Mouse (Mus musculus): Measurements from ENCODE around the gene Ydjc. TPM values are rescaled to one million over a fixed set of nuclear protein-coding genes. Genes with fewer than 3 reads are reported as not detected.
"Not testable (repeated sequence)": the region's sequence is repeated elsewhere in the genome, so short reads cannot be mapped to it uniquely, and the experiment has no call there.

The Ydjc gene
- polyA plus RNA-seq, 1 experiment from 2014 or later = 8.9 TPM

GRCm38 (mm10) chr16:17165478-17165877, 21.1 kb downstream of the Ydjc start:
- WGBS = 91% methylated on average over 1 of the region's 1 CpGs
- not testable (repeated sequence) for H3K27ac ChIP-seq; ATAC-seq (ENCODE audit: insufficient number of reproducible peaks, insufficient read depth, low FRiP score, low TSS enrichment); H3K9ac ChIP-seq; H3K27me3 ChIP-seq; H3K4me1 ChIP-seq; H3K9me3 ChIP-seq; H3K4me2 ChIP-seq (replicated peaks); H3K4me3 ChIP-seq
- H3K36me3 ChIP-seq = peaks cover 42% of the 10 kb centered on the region

GRCm38 (mm10) chr16:17167179-17167578, 22.8 kb downstream of the Ydjc start:
- H3K4me2 ChIP-seq (replicated peaks) = no peak overlapping the region
- H3K27ac ChIP-seq = no peak overlapping the region
- H3K4me3 ChIP-seq = no peak overlapping the region
- H3K9ac ChIP-seq = no peak overlapping the region
- no peaks in the 10 kb centered on the region for H3K27me3 ChIP-seq
- H3K4me1 ChIP-seq = no peaks in the 10 kb centered on the region
- H3K36me3 ChIP-seq = peaks cover 47% of the 10 kb centered on the region
- ATAC-seq (ENCODE audit: insufficient number of reproducible peaks, insufficient read depth, low FRiP score, low TSS enrichment) = no peak
- H3K9me3 ChIP-seq = no peaks in the 10 kb centered on the region

DNA sequence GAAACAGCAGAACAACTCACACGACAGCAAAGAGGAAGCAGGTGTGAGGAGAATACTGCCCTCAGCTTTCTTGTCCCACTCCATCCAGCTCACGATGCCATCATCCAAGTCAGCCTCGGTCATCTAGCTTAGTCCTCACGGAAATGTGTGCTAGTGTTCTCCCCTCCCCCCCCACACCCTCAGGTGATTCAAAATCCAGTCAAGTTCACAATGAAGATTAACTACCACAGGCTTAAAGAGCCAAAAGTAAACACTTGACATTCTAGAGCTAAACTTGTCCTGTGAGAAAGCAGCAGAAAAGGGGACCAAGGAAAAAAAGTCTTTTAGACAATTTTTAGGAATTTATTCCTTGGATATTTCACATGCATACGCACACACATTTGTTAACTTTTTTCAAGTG, 23.6 kb downstream of the Ydjc start:
- H3K27me3 ChIP-seq = no peaks in the 10 kb centered on the region
- H3K9ac ChIP-seq = no peak overlapping the region
- H3K9me3 ChIP-seq = no peaks in the 10 kb centered on the region
- H3K4me2 ChIP-seq (replicated peaks) = no peak overlapping the region
- no peak overlapping the region for H3K4me3 ChIP-seq
- no peaks in the 10 kb centered on the region for H3K4me1 ChIP-seq
- WGBS = 86% methylated on average over 5 of the region's 5 CpGs
- no peak for ATAC-seq (ENCODE audit: insufficient number of reproducible peaks, insufficient read depth, low FRiP score, low TSS enrichment)
- peaks cover 53% of the 10 kb centered on the region for H3K36me3 ChIP-seq
- H3K27ac ChIP-seq = no peak overlapping the region

DNA sequence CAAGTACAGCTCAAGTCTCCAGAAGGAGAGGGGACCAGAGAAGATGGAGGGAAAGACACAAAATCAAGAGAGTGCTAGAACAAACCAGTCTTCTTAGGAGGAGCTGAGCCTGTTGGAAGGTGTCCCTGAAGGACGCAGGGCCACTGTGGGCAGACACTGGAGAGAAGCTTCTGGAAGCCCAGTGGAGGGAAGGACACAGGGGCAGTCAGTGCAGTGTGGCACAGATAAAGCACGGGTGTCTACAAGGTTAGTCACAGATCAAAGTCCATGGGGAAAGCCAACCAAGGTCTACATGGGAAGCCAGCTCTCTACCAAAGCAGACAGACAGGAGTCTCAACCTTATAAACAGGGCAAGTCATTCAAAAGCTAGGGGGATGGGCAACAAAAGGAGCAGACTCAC, 31.3 kb downstream of the Ydjc start:
- H3K9me3 ChIP-seq = no peaks in the 10 kb centered on the region
- WGBS = 87% methylated on average over 2 of the region's 2 CpGs

GRCm38 (mm10) chr16:17177623-17178170, 33.3 kb downstream of the Ydjc start:
- H3K4me2 ChIP-seq (replicated peaks) = no peak overlapping the region

More for the DNA sequence above, 31.3 kb downstream of the Ydjc start:
- Histone ChIP-seq H3K27ac (no peak overlapping the region), H3K4me1 (no peaks in the 10 kb centered on the region), H3K4me3 (no peak overlapping the region), H3K9ac (no peak overlapping the region), H3K27me3 (no peaks in the 10 kb centered on the region), H3K36me3 (peaks cover 35% of the 10 kb centered on the region), H3K4me2 (replicated peaks) (no peak overlapping the region)
- no peak for ATAC-seq (ENCODE audit: insufficient number of reproducible peaks, insufficient read depth, low FRiP score, low TSS enrichment)

DNA sequence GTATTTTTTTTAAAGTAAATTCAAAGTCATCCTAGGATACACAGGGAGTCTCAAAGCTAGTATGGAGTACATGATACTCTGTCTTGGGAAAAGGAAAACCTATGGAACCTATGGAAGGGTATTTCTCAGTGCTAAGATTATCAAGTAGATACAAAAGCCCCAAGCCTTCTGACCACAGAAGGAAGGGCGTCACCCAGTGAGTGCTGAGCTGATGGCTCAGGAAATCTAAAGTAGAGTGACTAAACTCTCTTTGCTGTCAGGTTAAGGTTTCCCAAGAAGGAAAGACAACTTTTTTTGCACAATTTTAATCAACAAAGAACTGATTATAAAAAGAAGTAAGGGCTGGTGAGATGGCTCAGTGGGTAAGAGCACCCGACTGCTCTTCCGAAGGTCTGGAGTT, 35.3 kb downstream of the Ydjc start:
- Histone ChIP-seq H3K27ac (no peak overlapping the region), H3K27me3 (no peaks in the 10 kb centered on the region), H3K4me3 (no peak overlapping the region), H3K9me3 (no peaks in the 10 kb centered on the region), H3K9ac (no peak overlapping the region), H3K4me2 (replicated peaks) (no peak overlapping the region), H3K4me1 (no peaks in the 10 kb centered on the region), H3K36me3 (peaks cover 12% of the 10 kb centered on the region)
- 90% methylated on average over 3 of the region's 3 CpGs for WGBS
- ATAC-seq (ENCODE audit: insufficient number of reproducible peaks, insufficient read depth, low FRiP score, low TSS enrichment) = no peak

More at GRCm38 (mm10) chr16:17177623-17178170, 33.3 kb downstream of the Ydjc start:
- Histone ChIP-seq H3K36me3 (peaks cover 21% of the 10 kb centered on the region), H3K27me3 (no peaks in the 10 kb centered on the region), H3K4me3 (no peak overlapping the region), H3K4me1 (no peaks in the 10 kb centered on the region), H3K9me3 (no peaks in the 10 kb centered on the region), H3K27ac (no peak overlapping the region), H3K9ac (no peak overlapping the region)
- no peak for ATAC-seq (ENCODE audit: insufficient number of reproducible peaks, insufficient read depth, low FRiP score, low TSS enrichment)
- 100% methylated on average over 1 of the region's 1 CpGs for WGBS

GRCm38 (mm10) chr16:17181382-17181781, 37.0 kb downstream of the Ydjc start:
- H3K4me1 ChIP-seq = no peaks in the 10 kb centered on the region
- no peak overlapping the region for H3K4me3 ChIP-seq
- no peak overlapping the region for H3K9ac ChIP-seq
- no peaks in the 10 kb centered on the region for H3K27me3 ChIP-seq
- WGBS = 88% methylated on average over 4 of the region's 4 CpGs
- no peaks in the 10 kb centered on the region for H3K9me3 ChIP-seq
- peaks cover 18% of the 10 kb centered on the region for H3K36me3 ChIP-seq
- ATAC-seq (ENCODE audit: insufficient number of reproducible peaks, insufficient read depth, low FRiP score, low TSS enrichment) = no peak
- no peak overlapping the region for H3K27ac ChIP-seq
- no peak overlapping the region for H3K4me2 ChIP-seq (replicated peaks)

DNA sequence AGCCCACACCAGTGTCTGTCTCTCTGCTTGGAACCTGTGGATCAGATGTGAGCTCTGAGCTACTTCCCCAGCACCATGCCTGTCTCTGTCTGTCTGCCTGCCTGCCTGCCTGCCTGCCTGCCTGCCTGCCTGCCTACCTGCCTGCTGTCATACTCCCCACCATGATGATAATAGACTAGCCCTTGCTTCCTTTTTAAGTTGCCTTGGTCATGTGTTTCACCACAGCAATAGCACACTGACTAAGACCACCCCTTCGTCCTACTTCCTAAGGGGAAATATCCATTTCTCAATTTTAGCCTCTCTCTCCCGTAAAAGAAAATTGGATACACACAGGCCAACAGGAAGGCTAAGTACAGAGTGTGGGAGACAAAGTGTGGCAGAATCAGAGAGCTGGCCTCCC, 37.7 kb downstream of the Ydjc start:
- H3K4me2 ChIP-seq (replicated peaks) = no peak overlapping the region
- WGBS = 76% methylated on average over 2 of the region's 2 CpGs
- H3K9me3 ChIP-seq = no peaks in the 10 kb centered on the region
- H3K27me3 ChIP-seq = no peaks in the 10 kb centered on the region
- peaks cover 22% of the 10 kb centered on the region for H3K36me3 ChIP-seq
- no peak overlapping the region for H3K4me3 ChIP-seq
- ATAC-seq (ENCODE audit: insufficient number of reproducible peaks, insufficient read depth, low FRiP score, low TSS enrichment) = no peak
- H3K27ac ChIP-seq = no peak overlapping the region
- no peak overlapping the region for H3K9ac ChIP-seq
- no peaks in the 10 kb centered on the region for H3K4me1 ChIP-seq

DNA sequence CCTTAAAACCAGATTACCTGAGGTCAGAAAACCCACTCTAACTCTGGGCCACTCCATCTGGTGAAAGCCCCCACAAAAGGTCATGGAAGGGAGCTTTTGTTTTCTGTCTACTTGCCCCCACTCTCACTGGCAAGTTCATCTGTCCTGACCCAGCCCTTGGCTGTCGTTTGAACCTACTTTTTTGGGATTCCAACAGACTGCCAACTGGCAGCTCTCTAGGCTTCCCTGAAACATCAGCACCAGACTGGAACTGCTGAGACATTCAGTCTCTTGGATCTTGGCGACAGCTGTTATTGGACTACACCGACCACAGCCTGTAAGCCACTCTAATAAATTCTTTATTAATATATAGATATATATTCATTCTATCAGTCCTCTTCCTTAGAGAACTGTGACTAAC, 38.6 kb downstream of the Ydjc start:
- H3K36me3 ChIP-seq = peaks cover 22% of the 10 kb centered on the region
- no peaks in the 10 kb centered on the region for H3K27me3 ChIP-seq
- no peak overlapping the region for H3K27ac ChIP-seq
- no peaks in the 10 kb centered on the region for H3K9me3 ChIP-seq
- no peak overlapping the region for H3K4me3 ChIP-seq
- H3K9ac ChIP-seq = no peak overlapping the region
- no peaks in the 10 kb centered on the region for H3K4me1 ChIP-seq
- ATAC-seq (ENCODE audit: insufficient number of reproducible peaks, insufficient read depth, low FRiP score, low TSS enrichment) = no peak
- no peak overlapping the region for H3K4me2 ChIP-seq (replicated peaks)
- WGBS = 84% methylated on average over 3 of the region's 3 CpGs

GRCm38 (mm10) chr16:17185475-17185874, 41.1 kb downstream of the Ydjc start:
- Histone ChIP-seq H3K4me2 (replicated peaks) (no peak overlapping the region), H3K9me3 (no peaks in the 10 kb centered on the region), H3K27ac (no peak overlapping the region), H3K4me3 (no peak overlapping the region), H3K36me3 (peaks cover 18% of the 10 kb centered on the region), H3K27me3 (no peaks in the 10 kb centered on the region), H3K4me1 (no peaks in the 10 kb centered on the region), H3K9ac (no peak overlapping the region)
- ATAC-seq (ENCODE audit: insufficient number of reproducible peaks, insufficient read depth, low FRiP score, low TSS enrichment) = no peak

DNA sequence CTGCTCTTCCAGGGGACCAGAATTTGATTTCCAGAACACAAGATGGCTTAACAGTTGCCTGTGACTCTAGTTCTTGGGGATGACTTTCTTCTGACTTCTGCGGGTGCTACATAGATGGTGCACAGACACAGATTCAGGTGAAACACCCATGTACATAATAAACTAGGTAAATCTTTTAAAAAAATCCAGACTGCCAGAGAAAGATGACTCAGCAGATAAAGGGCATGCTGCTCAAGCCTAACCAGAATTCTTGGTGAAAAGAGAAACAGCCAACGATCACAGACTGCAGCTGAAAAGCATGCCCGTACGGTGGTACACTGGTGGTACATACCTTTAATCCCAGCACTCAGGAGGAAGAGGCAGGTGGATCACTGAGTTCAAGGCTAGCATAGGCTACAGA, 49.4 kb downstream of the Ydjc start:
- no peak overlapping the region for H3K4me3 ChIP-seq
- ATAC-seq (ENCODE audit: insufficient number of reproducible peaks, insufficient read depth, low FRiP score, low TSS enrichment) = no peak
- no peaks in the 10 kb centered on the region for H3K9me3 ChIP-seq
- H3K4me2 ChIP-seq (replicated peaks) = no peak overlapping the region
- no peak overlapping the region for H3K27ac ChIP-seq
- peaks cover 8% of the 10 kb centered on the region; the same call in 1 of the 2 replicates for H3K36me3 ChIP-seq
- H3K9ac ChIP-seq = no peak overlapping the region
- WGBS = 96% methylated on average over 4 of the region's 4 CpGs
- no peaks in the 10 kb centered on the region for H3K27me3 ChIP-seq
- no peaks in the 10 kb centered on the region for H3K4me1 ChIP-seq

DNA sequence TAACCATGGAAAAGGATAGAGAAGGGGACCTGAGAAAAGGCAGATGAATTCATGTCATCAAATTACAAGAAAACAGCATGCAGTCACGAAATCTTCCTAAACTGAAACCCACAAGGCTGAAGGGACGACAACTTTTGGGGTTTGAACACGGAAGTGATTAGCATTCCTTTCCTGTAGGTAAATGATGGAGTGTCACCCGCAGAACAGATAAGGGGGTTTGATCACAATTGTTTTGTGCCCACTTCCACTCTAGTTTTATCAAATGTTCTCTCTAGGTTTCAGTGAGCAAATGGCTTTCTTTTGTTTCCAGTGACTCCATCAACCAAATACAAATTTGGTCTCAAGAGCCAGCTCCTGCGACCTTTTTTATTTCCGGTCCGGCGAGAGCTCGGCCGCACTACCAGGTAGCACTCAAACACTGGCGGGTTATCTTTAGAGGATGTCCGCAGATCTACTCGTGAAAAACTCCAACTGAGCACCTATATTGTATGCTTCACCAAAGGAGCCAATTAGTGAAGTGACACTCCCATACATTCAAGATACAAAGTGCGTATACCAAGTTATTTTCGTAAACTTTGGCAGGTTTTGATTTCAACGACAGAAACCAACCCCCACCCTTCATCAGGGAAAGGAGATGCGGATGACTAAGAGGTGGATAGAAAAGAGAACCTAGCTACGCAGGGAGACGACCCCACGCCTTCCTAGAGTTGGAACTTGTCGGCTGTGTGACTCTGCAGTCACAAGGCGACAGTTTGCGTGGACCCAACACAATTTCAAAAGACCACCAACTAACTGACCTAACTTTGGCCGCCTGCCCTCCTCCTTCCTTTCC, 55.9 kb downstream of the Ydjc start:
- Histone ChIP-seq H3K4me3 (peak overlapping the region; percentile 100), H3K4me2 (replicated peaks) (peak overlapping the region; percentile 71), H3K9ac (peak overlapping the region; percentile 100), H3K4me1 (peaks cover 11% of the 10 kb centered on the region), H3K36me3 (no peaks in the 10 kb centered on the region), H3K27ac (peak overlapping the region; percentile 67), H3K9me3 (no peaks in the 10 kb centered on the region), H3K27me3 (no peaks in the 10 kb centered on the region)
- 6% methylated on average over 24 of the region's 24 CpGs for WGBS
- ATAC-seq (ENCODE audit: insufficient number of reproducible peaks, insufficient read depth, low FRiP score, low TSS enrichment) = no peak
